Mouse (Mus musculus): ENCODE results near the gene Rptor. TPM values are rescaled to one million over a fixed set of nuclear protein-coding genes. Genes with fewer than 3 reads are reported as not detected.

The Rptor gene
- total RNA-seq, 2 experiments from 2014 or later, result 62.9 to 67.5 TPM

DNA sequence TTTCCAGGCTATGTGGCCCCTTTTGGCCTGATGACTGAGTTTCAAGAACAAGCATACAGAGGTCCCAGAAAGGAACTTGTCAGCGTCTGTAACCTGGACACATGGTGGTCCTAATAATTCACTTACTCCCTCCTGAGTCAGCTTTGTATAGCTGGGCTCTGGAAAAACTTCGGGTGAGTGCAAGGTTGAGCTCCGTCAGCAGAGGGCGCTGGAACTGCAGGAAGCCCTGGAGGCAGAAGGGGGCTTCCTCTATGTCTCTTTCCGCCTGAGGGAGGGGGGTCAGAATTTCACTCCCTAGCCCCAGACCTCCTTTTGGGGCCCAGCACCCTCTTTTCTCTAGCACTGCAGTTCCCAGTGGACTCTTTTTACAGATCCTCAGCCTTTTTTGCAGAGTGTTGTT, 306.7 kb downstream of the Rptor start:
- intact Hi-C loops (cut with DNase I), result loop anchor here (1.0 to 5.0 kb wide), 2 partner anchors 82 to 362 kb away; partner anchors contain the start of gene Nptx1
- DNase-seq (ENCODE audit: low spot score in 2 of 2), result peak; percentile 74 to 78

DNA sequence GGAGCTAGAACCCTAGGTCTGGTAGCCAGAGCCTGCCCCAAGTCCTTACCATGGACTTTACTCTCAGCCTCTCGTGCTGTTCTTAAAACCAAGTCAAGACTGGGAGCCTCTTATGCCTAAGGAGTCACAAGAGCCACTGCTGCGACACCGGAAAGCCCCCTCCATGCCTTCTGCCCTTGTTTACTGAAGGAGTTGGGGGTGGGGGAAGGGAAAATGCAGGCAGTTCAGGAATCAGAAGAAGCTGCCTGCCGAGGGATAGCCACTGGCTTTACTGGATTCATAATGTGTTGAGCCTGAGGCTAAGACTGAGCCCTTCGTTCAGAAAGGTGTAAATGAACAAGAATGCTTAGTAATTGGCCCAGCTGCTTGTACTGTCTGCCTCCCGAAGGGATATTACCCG, 310.1 kb downstream of the Rptor start:
- intact Hi-C loops (cut with DNase I), result no loop called here
- no peak for DNase-seq (ENCODE audit: low spot score in 2 of 2)

DNA sequence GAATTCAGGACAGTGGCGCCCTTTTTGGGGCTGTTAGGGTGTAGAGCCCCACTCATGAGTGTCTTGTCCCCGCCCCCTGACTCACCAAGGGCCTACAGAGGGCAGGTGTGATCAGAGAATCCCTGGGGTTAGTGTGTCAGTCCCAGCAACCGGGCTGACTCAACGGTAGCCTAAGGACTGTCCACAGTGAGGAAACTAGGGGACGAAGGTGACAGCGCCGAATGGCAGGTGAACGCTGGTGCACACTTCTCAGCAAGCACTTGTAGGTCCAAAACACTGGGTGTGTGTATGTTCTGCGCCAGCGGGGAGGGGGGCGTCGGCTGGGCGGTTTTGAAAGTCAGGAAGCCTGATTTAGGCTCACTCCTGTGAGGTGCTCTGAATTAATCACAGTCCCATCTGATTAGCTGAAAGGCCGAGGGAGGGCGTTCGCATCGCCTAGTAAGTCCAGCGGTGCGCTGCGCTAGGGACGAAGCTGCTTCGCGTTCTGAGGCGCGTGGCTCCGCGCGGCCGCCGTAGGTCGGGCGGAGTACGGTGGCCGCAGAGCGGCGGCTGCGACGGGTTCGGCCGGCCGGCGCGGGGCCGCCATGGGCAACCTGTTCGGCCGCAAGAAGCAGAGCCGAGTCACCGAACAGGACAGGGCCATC, 310.7 kb downstream of the Rptor start, which contains the start of gene Chmp6:
Chmp6 (plus strand) TSS at position 151 of the 644 bp plus-strand sequence.
- peak; percentile 94 to 96 for DNase-seq (ENCODE audit: low spot score in 2 of 2)
- intact Hi-C loops (cut with DNase I), result no loop called here

DNA sequence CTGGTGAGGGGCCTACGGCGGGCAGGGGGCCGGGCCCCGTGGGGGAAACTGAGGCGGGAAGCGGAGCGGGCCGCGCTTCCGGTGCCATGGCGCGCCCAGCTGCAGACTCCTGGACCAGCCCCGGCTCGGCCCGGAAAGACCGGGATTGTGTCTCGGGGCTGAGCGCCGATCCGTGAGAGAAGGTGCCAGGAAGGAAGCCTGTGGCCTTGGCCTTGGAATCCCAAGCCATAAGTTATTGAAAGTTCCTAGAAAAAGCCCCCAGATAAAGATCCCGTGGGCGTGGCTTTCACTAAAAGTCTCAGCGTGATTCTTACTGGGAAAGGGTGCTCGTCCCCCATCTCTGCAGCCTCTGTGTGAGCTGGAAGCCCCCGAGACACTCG, 311.2 kb downstream of the Rptor start:
- intact Hi-C loops (cut with DNase I), result no loop called here
- DNase-seq (ENCODE audit: low spot score in 2 of 2), result no peak

DNA sequence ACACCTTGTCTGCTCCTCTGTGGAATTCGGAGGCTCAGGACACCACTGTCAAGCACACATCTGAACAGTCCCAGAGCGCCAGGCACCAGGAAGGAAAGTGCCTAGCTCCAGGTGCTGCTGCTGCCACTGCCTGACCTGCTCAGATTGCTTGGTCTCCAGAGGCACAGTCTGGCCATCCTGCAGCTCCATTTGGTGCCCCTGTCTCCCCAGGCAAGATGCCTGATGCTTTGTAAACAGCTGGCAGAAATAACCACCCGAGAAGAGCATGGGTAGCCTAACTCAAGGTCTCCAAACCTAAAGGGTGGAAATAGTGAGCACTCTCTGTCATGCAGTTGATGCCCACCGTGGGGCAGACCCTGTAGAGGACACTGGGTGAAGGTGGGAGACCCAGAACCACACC, 311.7 kb downstream of the Rptor start:
- intact Hi-C loops (cut with DNase I), result no loop called here
- DNase-seq (ENCODE audit: low spot score in 2 of 2), result no peak

DNA sequence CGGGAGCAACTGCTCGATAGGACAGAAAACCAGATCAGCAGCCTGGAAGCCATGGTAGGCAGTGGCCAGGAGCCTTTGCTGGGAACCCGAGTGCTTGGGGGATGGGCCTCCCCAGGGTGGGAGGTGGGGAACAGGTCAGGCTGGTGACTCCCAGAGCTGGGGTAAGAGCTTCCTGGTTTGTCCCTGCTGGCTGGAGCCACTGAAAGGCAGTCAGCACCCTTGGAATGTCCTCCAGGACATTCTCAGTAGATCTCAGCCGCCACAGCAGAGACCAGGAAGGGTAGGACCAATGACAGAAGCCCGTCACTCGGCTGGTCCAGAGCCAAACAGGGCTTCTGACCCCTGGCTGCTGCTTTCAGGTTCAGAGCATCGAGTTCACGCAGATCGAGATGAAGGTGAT, 313.0 kb downstream of the Rptor start:
- DNase-seq (ENCODE audit: low spot score in 2 of 2), result no peak
- intact Hi-C loops (cut with DNase I), result no loop called here

GRCm38 (mm10) chr11:119916102-119916790, 313.5 kb downstream of the Rptor start:
- intact Hi-C loops (cut with DNase I), result no loop called here
- DNase-seq (ENCODE audit: low spot score in 2 of 2), result no peak

- intact Hi-C loops (cut with DNase I), result no loop called here
- no peak for DNase-seq (ENCODE audit: low spot score in 2 of 2)
These were observed 314.2 kb downstream of the Rptor start for GRCm38 (mm10) chr11:119916834-119917469.

- intact Hi-C loops (cut with DNase I), result no loop called here
- DNase-seq (ENCODE audit: low spot score in 2 of 2), result no peak
These were observed 315.8 kb downstream of the Rptor start for GRCm38 (mm10) chr11:119918521-119918920.

- intact Hi-C loops (cut with DNase I), result no loop called here
- no peak for DNase-seq (ENCODE audit: low spot score in 2 of 2)
These were observed 316.7 kb downstream of the Rptor start for GRCm38 (mm10) chr11:119919432-119919831.

GRCm38 (mm10) chr11:119919897-119920296, 317.2 kb downstream of the Rptor start:
- intact Hi-C loops (cut with DNase I), result no loop called here
- peak in 1 of 2 experiments; percentile 57 for DNase-seq (ENCODE audit: low spot score in 2 of 2)

GRCm38 (mm10) chr11:119920668-119921067, 318.0 kb downstream of the Rptor start:
- intact Hi-C loops (cut with DNase I), result no loop called here
- DNase-seq (ENCODE audit: low spot score in 2 of 2), result no peak

DNA sequence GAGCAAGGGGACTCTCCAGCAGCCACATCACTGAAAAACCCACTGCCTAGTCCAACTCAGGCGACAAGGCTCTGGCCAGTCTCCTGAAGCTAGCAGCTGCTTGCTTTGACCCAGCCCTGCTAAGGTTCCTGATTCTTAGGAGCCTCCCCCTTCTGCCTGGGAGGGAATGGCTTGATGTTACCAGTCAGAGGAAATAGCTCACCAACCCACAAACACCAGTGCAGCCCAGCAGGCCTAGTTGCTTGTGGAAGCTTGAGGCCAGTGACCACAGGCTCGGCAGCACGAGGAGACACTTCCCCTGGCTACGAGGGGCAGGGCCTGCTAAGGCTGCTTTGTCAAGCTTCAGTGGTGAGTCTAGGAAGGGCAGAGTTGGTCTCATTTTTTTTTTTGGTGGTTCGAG, 322.5 kb downstream of the Rptor start:
- no peak for DNase-seq (ENCODE audit: low spot score in 2 of 2)
- intact Hi-C loops (cut with DNase I), result no loop called here

DNA sequence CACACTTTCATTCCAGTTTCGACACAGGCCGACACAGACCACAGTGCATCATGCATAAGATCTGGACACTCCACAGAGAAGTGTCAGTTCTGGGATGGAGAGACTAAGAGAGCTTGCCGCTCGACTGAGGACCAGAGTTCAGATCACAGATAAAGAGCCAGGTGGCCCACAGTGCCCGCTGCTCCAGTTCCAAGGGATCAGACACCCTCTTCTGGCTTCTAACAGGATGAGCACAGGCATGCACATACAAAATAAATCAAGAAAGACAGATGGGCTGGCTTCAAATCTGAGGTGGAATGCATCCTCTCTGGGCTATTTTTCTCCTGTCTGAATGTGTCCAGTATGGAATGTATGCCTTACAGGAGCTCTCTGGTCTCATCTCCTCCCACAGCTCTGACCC, 324.1 kb downstream of the Rptor start:
- no peak for DNase-seq (ENCODE audit: low spot score in 2 of 2)
- intact Hi-C loops (cut with DNase I), result no loop called here

DNA sequence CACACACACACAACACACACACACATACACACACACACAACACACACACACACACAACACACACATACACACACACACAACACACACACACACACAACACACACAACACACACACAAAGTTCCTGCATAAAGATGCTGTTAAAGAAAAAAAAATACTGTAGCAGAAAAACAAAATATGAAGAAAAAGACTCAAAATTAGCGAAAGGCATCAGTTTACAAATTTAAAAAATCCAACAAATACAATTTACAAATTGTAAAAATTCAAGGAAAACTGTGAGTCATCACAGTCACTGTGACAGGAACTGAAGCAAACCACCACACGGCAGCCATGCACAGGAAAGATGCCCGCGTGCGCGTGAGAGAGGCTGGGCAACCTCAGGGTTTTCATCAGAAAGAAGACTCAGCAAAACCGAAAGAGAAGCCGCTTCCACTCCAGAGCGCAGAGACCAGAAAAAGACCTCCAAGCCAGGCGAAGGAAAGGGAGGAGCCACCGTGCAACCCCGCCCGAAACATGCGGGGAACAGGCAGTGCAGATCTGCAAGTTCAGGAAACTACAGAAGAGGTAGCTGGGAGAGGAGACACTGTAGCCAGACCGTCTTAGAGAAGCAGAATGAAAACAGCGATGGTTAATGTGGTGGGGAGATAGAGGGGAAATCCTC, 325.4 kb downstream of the Rptor start:
- intact Hi-C loops (cut with DNase I), result no loop called here
- DNase-seq (ENCODE audit: low spot score in 2 of 2), result peak in 1 of 2 experiments; percentile 62

GRCm38 (mm10) chr11:119929603-119930265, 327.0 kb downstream of the Rptor start:
- DNase-seq (ENCODE audit: low spot score in 2 of 2), result no peak
- intact Hi-C loops (cut with DNase I), result no loop called here

GRCm38 (mm10) chr11:119931809-119932208, 329.1 kb downstream of the Rptor start:
- DNase-seq (ENCODE audit: low spot score in 2 of 2), result no peak
- intact Hi-C loops (cut with DNase I), result no loop called here

- intact Hi-C loops (cut with DNase I), result no loop called here
- no peak for DNase-seq (ENCODE audit: low spot score in 2 of 2)
These were observed 330.4 kb downstream of the Rptor start for GRCm38 (mm10) chr11:119933142-119933541.

- no peak for DNase-seq (ENCODE audit: low spot score in 2 of 2)
- intact Hi-C loops (cut with DNase I), result no loop called here
These were observed 331.3 kb downstream of the Rptor start for GRCm38 (mm10) chr11:119933819-119934583.

Measured in left cerebral cortex, postnatal 36 days (tissue).